Mouse (Mus musculus) liver, embryonic 13.5 days (tissue): ENCODE measurements around the gene Drosha. TPM values are rescaled to one million over a fixed set of nuclear protein-coding genes. Genes with fewer than 3 reads are reported as not detected.

Experiments
- ATAC-seq: fragments of 200-750 bp; cut with Nextera tagmentation; 2 replicates; pipeline ENCODE4 v1.8.0; 2017; ENCODE audit warnings: low read depth, mild to moderate bottlenecking, moderate number of reproducible peaks, moderate library complexity
- DNase-seq: peaks from one replicate; pipeline ENCODE4 v3.0.0; 2022
- H3K27ac ChIP-seq: fragments of 300-500 bp; sonication (generic); 2 replicates; pipeline ENCODE4 v1.5.1; 2015; ENCODE audit warnings: moderate library complexity, mild to moderate bottlenecking, inconsistent platforms
- H3K27me3 ChIP-seq: fragments of 300-500 bp; sonication (generic); 2 replicates; pipeline ENCODE4 v1.6.1; 2015; ENCODE audit warnings: mild to moderate bottlenecking, inconsistent platforms
- H3K36me3 ChIP-seq: fragments of 300-500 bp; sonication (generic); 2 replicates; pipeline ENCODE4 v1.6.1; 2015; ENCODE audit warnings: mild to moderate bottlenecking, inconsistent platforms
- H3K4me1 ChIP-seq: fragments of 300-500 bp; sonication (generic); replicated peaks from 2 replicates; pipeline ENCODE4 v1.6.1; 2015; ENCODE audit warnings: inconsistent platforms
- H3K4me2 ChIP-seq: fragments of 300-500 bp; sonication (generic); 2 replicates; pipeline ENCODE4 v1.6.1; 2015; ENCODE audit warnings: inconsistent platforms, mild to moderate bottlenecking, moderate library complexity
- H3K4me3 ChIP-seq: fragments of 300-500 bp; sonication (generic); replicated peaks from 2 replicates; pipeline ENCODE4 v1.5.1; 2015; ENCODE audit warnings: mild to moderate bottlenecking, inconsistent platforms
- H3K9ac ChIP-seq: fragments of 300-500 bp; sonication (generic); 2 replicates; pipeline ENCODE4 v1.6.1; 2015; ENCODE audit warnings: mild to moderate bottlenecking, inconsistent platforms
- H3K9me3 ChIP-seq: fragments of 300-500 bp; sonication (generic); replicated peaks from 2 replicates; pipeline ENCODE4 v1.6.1; 2016; ENCODE audit warnings: inconsistent platforms
- WGBS: fragments of 180-500 bp; shearing (Covaris S2); methylation state at CpG from one replicate; pipeline ENCODE4 v1.1.7; 2015; ENCODE audit not compliant: insufficient replicate concordance; 5-methylcytosine and 5-hydroxymethylcytosine counted together
- polyA plus RNA-seq: library from polyadenylated mRNA; unstranded; fragments of >200 nt; fragmentation: Nextera tagmentation; extraction: Ambion mirVana; gene quantifications from 2 replicates; pipeline ENCODE4 v1.2.1, GENCODE M21; 2015

Gene Drosha
- polyA plus RNA-seq, 1 experiment from 2014 or later, result 14.3 TPM

DNA sequence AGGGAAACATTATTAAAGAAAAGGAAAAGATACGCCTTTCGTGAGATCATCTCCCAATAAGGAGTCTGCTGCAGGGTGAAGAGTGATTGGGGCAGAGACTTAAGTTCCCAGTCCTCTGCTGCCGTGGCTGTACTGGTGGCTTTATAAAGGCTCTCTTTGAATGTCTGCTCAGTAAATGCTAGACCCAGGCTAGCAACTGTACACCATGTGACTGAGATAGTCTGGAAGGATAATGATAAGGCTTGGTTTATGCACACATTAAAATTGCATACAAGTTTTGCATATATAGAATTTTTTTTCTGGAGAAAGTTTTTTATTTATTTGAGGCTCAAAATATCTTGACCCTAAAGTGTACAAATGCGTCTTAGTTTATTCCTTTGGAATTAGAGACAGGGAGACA, 63.7 kb downstream of the Drosha start:
- ATAC-seq (no peak), DNase-seq (no peak)
- Histone ChIP-seq H3K27me3 (no peaks in the 10 kb centered on the region), H3K9me3 (no peaks in the 10 kb centered on the region), H3K4me2 (no peak overlapping the region), H3K27ac (no peak overlapping the region), H3K4me3 (no peak overlapping the region), H3K9ac (no peak overlapping the region), H3K36me3 (peaks cover 79% of the 10 kb centered on the region), H3K4me1 (no peaks in the 10 kb centered on the region)
- WGBS, result 79% methylated on average over 4 of the region's 4 CpGs

DNA sequence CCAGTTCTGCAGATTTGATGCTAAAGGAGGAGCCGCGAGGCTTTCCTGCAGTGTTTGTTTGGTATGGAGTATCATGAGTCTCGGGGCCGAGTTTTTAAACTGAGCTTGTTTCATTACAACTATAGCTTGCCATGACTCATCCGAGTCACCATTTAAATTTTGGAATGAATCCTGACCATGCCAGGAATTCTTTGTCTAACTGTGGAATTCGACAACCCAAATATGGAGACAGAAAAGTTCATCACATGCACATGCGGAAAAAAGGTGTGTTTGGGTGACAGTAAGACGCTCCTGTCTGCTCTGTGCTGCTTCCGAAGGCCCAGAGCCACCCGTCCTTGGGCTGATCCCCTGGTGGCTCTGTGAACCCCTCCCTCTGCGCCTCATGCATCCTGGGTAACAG, 65.3 kb downstream of the Drosha start:
- WGBS, result 88% methylated on average over 11 of the region's 11 CpGs
- no peak for DNase-seq
- H3K4me3 ChIP-seq, result no peak overlapping the region
- H3K36me3 ChIP-seq, result peaks cover 75% of the 10 kb centered on the region
- H3K4me1 ChIP-seq, result peaks cover 3% of the 10 kb centered on the region
- no peak overlapping the region for H3K9ac ChIP-seq
- H3K4me2 ChIP-seq, result no peak overlapping the region
- no peaks in the 10 kb centered on the region for H3K9me3 ChIP-seq
- no peaks in the 10 kb centered on the region for H3K27me3 ChIP-seq
- no peak overlapping the region for H3K27ac ChIP-seq
- ATAC-seq, result no peak

DNA sequence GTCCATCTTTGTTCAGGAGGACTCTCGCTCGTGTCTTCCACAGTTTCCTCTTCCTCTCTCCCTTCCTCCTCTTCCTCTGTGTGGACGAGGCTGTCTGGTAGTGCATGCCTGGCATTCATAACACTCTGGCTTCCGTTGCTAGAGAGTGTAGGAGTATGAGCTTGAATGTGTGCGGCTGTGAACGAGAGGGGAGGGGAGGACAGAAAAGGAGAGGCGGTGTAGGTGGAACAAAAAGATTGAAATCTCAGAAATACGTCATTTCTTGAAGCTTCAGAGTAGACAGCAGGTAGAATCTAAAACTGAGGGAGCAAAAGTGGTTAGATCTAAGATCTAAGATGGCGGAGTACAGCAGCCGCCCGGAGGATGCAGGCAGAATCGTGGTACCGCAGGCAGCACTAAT, 70.8 kb downstream of the Drosha start:
- Histone ChIP-seq H3K36me3 (peaks cover 58% of the 10 kb centered on the region), H3K27ac (peak overlapping the region; percentile 90), H3K4me3 (no peak overlapping the region), H3K9ac (no peak overlapping the region), H3K27me3 (no peaks in the 10 kb centered on the region), H3K4me2 (peak overlapping the region; percentile 54), H3K9me3 (no peaks in the 10 kb centered on the region), H3K4me1 (peaks cover 36% of the 10 kb centered on the region)
- WGBS, result 75% methylated on average over 13 of the region's 13 CpGs
- no peak for DNase-seq
- no peak for ATAC-seq

DNA sequence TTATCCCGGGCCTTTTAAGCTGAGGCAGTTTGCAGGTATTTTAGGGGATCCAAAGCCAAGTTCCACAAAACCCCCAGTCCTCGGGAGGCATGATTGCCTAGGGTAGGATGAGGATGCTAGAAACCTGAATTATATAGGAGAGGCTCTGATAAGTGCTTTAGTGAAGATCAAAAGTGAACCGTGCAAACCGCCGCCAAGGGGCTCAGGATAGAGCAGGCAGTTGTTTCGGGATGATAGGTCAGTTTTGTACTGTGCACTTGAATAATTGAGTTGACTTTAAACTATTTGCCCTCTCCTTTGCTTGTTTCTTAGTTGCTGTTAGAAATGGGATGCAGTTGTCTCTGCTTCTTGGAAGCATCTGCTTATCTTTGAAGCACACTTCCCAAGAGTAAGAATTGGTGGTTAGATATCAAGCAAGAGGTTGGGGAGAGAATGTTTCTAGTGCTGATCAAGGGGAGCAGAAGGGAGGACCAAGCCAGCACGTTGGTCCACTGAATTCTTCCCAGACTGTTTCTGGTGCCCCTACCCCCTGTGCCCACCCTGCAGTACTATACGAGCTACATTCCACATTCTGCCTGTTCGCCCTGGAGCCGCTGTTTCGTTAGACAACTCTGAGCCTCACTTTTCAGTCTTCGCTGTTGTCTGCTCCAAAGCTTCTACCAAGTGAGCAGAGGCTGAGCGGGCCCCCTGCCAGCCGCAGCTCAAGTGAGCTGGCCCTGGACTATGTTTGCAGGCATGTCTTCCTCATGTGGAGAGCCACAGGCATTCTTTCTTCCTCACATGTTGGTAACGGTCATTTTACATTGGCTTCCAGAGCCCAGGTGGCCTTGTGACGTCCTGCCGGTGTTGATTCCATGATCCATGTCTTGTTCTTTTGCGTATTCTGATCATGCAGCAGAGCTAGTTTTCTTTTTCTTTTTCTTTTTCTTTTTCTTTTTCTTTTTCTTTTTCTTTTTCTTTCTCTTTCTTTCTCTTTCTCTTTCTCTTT, 71.7 kb downstream of the Drosha start:
- Histone ChIP-seq H3K4me3 (peak overlapping the region; percentile 0), H3K9ac (peak overlapping the region; percentile 54), H3K4me1 (peaks cover 38% of the 10 kb centered on the region), H3K4me2 (peak overlapping the region; percentile 54), H3K27ac (peak overlapping the region; percentile 90), H3K9me3 (no peaks in the 10 kb centered on the region), H3K27me3 (no peaks in the 10 kb centered on the region), H3K36me3 (peaks cover 59% of the 10 kb centered on the region)
- ATAC-seq (peak; percentile 93), DNase-seq (peak; percentile 43)
- 43% methylated on average over 18 of the region's 18 CpGs for WGBS

DNA sequence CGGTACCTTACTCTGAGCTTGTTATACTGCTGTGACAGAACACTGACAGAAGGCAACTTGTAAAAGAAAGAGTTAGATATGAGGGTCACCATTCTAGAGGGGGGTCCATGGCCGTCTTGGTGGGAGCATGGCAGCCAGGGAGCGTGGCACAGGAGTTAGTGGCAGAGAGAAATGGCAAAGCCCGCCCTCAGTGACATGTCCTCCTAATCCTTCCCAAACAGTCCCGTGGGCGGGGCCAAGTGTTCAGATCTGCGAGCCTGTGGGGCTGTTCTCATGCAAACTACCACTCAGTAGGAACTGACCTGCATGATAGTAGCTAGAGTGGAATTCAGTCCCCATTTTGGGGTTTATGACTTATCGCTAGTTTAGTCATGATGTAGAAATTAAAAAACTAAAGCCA, 73.2 kb downstream of the Drosha start:
- H3K36me3 ChIP-seq, result peaks cover 68% of the 10 kb centered on the region
- H3K4me2 ChIP-seq, result no peak overlapping the region
- no peak for ATAC-seq
- H3K4me3 ChIP-seq, result no peak overlapping the region
- WGBS, result 88% methylated on average over 8 of the region's 8 CpGs
- no peaks in the 10 kb centered on the region for H3K27me3 ChIP-seq
- H3K4me1 ChIP-seq, result peaks cover 38% of the 10 kb centered on the region
- no peak overlapping the region for H3K9ac ChIP-seq
- no peak for DNase-seq
- H3K27ac ChIP-seq, result no peak overlapping the region
- H3K9me3 ChIP-seq, result no peaks in the 10 kb centered on the region

DNA sequence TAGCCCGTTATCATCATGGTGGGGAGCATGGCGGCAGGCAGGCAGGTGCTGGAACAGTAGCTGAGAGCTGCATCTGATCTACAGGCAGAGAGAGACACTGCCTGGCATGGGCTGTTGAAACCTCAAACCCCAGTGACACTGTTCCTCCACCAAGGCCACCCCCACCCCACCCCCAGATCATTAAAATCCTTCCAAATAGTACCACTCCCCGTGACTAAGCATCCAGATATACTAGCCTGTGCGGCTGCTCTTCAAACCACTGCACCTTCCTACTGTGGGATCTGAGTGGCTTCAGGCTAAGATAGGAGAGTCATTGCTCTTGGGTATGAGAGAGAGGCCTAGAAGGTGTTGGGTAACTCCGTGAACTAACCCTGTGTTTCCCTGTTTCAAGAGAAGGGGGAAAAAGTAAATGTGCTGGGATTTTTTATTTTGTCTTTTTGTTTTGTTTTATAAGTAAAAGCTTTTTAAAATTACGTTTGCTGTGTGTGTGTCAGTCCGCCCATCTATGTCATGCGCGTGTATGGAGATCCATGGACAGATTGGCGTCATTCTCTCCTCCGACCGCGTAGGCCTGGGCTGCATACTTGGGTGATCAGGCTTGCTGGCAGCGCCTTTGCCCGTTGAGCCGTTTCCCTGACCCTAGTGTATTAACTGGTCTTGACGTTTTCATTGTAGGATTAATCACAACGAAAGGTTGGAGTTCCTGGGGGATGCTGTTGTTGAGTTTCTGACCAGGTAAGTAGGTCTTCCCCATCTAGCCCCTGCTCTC, 76.0 kb downstream of the Drosha start:
- 84% methylated on average over 18 of the region's 18 CpGs for WGBS
- Histone ChIP-seq H3K9ac (no peak overlapping the region), H3K27me3 (no peaks in the 10 kb centered on the region), H3K9me3 (no peaks in the 10 kb centered on the region), H3K4me3 (no peak overlapping the region), H3K27ac (no peak overlapping the region), H3K4me1 (peaks cover 29% of the 10 kb centered on the region), H3K36me3 (peaks cover 71% of the 10 kb centered on the region), H3K4me2 (no peak overlapping the region)
- DNase-seq, result no peak
- no peak for ATAC-seq

DNA sequence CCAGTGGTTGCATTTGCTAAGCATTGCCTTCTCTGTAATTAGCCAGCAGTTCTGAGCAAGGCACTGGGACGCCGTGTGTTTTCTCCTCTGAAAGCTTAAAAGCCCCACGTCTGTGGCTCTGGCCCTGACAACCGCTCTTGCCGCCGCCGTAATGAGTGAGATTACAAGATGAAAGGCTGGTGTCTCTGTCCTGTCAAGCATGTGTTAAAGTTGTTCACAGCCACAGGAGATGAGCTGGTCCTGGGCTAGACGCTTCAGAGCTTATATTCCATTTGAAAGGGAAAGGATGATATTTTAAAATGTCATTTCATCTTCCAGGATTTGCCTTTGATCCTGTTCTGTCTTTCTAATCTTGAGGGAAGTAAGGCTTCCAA, 76.6 kb downstream of the Drosha start:
- H3K4me3 ChIP-seq, result no peak overlapping the region
- H3K27me3 ChIP-seq, result no peaks in the 10 kb centered on the region
- no peak overlapping the region for H3K27ac ChIP-seq
- no peak overlapping the region for H3K4me2 ChIP-seq
- WGBS, result 86% methylated on average over 8 of the region's 8 CpGs
- H3K36me3 ChIP-seq, result peaks cover 73% of the 10 kb centered on the region
- H3K4me1 ChIP-seq, result peaks cover 23% of the 10 kb centered on the region
- H3K9me3 ChIP-seq, result no peaks in the 10 kb centered on the region
- ATAC-seq, result no peak
- H3K9ac ChIP-seq, result no peak overlapping the region
- DNase-seq, result no peak

DNA sequence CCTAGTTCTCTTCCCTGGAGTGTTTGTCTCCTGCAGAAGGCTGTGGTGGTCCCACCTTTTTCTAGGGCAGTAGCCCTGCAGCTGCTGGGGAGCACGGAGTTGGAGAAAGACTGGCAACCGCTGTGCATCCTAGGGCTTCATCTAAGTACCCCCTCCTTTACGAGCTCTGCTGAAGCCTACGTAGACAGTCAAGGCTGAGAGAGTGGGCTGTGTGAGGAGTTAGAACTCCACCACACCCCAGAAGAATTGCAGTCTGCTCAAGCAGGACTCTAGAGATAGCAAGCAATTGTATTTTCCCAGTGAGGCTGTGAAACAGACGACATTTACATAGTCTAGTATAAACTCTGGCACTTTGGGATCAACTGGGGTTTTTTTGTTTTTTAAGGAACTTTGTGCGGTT, 79.8 kb downstream of the Drosha start:
- Histone ChIP-seq H3K4me1 (peaks cover 16% of the 10 kb centered on the region), H3K36me3 (peaks cover 62% of the 10 kb centered on the region), H3K4me3 (no peak overlapping the region), H3K9ac (no peak overlapping the region), H3K9me3 (no peaks in the 10 kb centered on the region), H3K4me2 (no peak overlapping the region), H3K27me3 (no peaks in the 10 kb centered on the region), H3K27ac (no peak overlapping the region)
- WGBS, result 84% methylated on average over 6 of the region's 6 CpGs
- ATAC-seq, result no peak
- DNase-seq, result no peak

DNA sequence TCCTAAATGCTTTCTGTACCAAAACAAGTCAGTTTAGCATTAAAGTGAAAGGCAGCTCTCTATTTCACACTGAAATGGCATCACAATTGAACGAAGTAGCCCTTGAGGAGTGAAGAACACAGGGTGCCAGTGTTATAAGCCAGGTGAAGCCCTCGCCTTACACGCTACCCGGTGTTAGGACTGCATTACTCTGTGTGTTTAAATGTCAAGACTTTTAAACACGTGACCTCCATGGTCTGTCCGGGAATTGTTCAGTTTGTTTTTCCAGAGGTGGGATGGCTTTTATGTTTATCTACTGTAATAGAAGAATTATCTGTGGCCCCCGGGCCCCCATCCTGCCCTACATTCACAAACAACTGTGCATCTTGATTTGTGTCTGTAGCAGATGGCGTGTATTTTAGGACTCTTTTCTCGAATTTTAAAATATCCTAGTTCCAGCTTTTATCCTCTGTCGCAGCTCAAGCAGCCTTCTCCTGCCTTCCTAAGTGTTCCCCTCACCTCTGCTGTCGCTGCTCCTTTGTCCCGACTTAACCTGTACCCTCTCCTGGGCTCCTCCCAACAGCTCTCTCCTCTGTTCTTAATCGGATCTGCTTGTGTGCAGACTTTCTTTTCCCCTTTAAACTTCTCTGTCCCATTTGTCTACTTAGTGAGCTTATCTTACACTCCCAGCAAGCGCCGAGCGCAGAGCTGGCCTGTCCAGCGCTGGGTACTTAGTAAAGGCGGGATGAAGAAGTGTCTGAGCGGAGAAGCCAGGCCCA, 83.5 kb downstream of the Drosha start:
- 71% methylated on average over 19 of the region's 19 CpGs for WGBS
- H3K4me1 ChIP-seq, result peaks cover 9% of the 10 kb centered on the region
- no peak overlapping the region for H3K4me3 ChIP-seq
- peaks cover 50% of the 10 kb centered on the region for H3K36me3 ChIP-seq
- no peak overlapping the region for H3K9ac ChIP-seq
- peak overlapping the region; percentile 14; the same call in 1 of the 2 replicates for H3K27ac ChIP-seq
- DNase-seq (peak; percentile 33), ATAC-seq (peak; percentile 78)
- no peaks in the 10 kb centered on the region for H3K9me3 ChIP-seq
- H3K4me2 ChIP-seq, result no peak overlapping the region
- no peaks in the 10 kb centered on the region for H3K27me3 ChIP-seq

DNA sequence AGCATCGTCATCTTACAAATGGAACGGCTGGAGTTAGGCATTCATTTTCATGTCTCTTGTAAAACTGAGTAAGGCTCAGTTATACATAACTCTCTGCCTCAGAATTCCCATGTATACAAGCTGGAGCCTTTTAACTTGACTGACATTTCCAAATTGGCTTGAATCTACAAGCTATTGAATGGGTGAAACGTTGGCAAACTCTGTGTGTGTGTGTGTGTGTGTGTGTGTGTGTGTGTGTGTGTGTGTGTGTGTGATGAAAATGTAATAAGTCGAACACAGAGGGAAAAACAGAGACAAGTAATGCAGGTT, 84.1 kb downstream of the Drosha start:
- H3K4me3 ChIP-seq, result no peak overlapping the region
- H3K27me3 ChIP-seq, result no peaks in the 10 kb centered on the region
- WGBS, result 76% methylated on average over 4 of the region's 4 CpGs
- H3K36me3 ChIP-seq, result peaks cover 46% of the 10 kb centered on the region
- no peak for ATAC-seq
- no peak for DNase-seq
- H3K27ac ChIP-seq, result peak overlapping the region; percentile 14; the same call in 1 of the 2 replicates
- peaks cover 9% of the 10 kb centered on the region for H3K4me1 ChIP-seq
- H3K9me3 ChIP-seq, result no peaks in the 10 kb centered on the region
- H3K9ac ChIP-seq, result no peak overlapping the region
- no peak overlapping the region for H3K4me2 ChIP-seq

DNA sequence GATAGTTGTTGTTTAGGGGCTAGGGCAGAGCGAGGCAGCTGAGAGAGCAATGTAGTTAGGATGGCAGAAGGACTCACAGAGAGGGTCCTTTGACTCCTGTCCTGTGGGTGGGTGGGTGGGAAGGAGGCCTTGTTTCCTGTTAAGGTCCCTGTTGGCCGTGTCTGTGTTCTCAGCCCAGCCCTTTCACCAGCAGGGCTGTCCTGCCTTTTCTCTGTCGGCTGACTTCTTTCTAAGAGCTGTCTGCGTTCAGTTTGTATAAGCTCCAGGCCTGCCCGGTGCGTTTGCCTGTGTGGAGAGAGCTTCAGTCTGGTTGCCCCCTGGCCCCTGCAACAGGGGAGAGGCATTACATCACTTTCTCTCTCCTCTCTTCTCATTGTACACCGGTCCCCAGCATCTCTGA, 84.6 kb downstream of the Drosha start:
- no peak overlapping the region for H3K27ac ChIP-seq
- no peak for ATAC-seq
- peaks cover 46% of the 10 kb centered on the region for H3K36me3 ChIP-seq
- no peak overlapping the region for H3K9ac ChIP-seq
- peaks cover 9% of the 10 kb centered on the region for H3K4me1 ChIP-seq
- no peak overlapping the region for H3K4me2 ChIP-seq
- no peaks in the 10 kb centered on the region for H3K27me3 ChIP-seq
- DNase-seq, result no peak
- 81% methylated on average over 7 of the region's 7 CpGs for WGBS
- no peak overlapping the region for H3K4me3 ChIP-seq
- no peaks in the 10 kb centered on the region for H3K9me3 ChIP-seq
